Mouse (Mus musculus) MEL (cell line): Measurements from ENCODE around the gene Tmed8.

Experiments
- CTCF ChIP-seq, 3 experiments: IDR thresholded peaks in 2 of 3; conservative IDR thresholded peaks in 1 of 3; 2 replicates each; pipeline ENCODE4 v1.5.1; 2011 to 2012; ENCODE audit warnings: low read length in 3 of 3, low read depth in 2 of 3, mild to moderate bottlenecking in 2 of 3, improper control_type of control experiment in 1 of 3, inconsistent platforms in 1 of 3, mixed read lengths in 1 of 3, moderate library complexity in 1 of 3; ENCODE audit not compliant: control insufficient read depth in 1 of 3, insufficient read depth in 1 of 3, poor library complexity in 1 of 3, severe bottlenecking in 1 of 3
- EP300 ChIP-seq, 2 experiments: IDR thresholded peaks; 2 replicates each; pipeline ENCODE4 v1.6.1; 2011; ENCODE audit warnings: improper control_type of control experiment in 2 of 2, low read length in 2 of 2, low read depth in 1 of 2, mild to moderate bottlenecking in 1 of 2
- ETS1 ChIP-seq: IDR thresholded peaks from 2 replicates; pipeline ENCODE4 v1.6.1; 2012; ENCODE audit warnings: low read depth, mild to moderate bottlenecking, inconsistent platforms, low read length, improper control_type of control experiment, moderate library complexity
- MAX ChIP-seq: IDR thresholded peaks from 2 replicates; pipeline ENCODE4 v1.6.1; 2011; ENCODE audit warnings: low read length, improper control_type of control experiment
- MYC ChIP-seq: IDR thresholded peaks from 2 replicates; pipeline ENCODE4 v1.6.1; 2011; ENCODE audit warnings: low read depth, mild to moderate bottlenecking, low read length, improper control_type of control experiment, moderate library complexity
- NRF1 ChIP-seq: IDR thresholded peaks from 2 replicates; pipeline ENCODE4 v1.6.1; 2014; ENCODE audit warnings: low read depth, mild to moderate bottlenecking, inconsistent platforms, low read length, improper control_type of control experiment, moderate library complexity; ENCODE audit not compliant: poor library complexity, insufficient read depth, severe bottlenecking
- TCF12 ChIP-seq: IDR thresholded peaks from 2 replicates; pipeline ENCODE4 v1.6.1; 2014; ENCODE audit warnings: low read depth, mild to moderate bottlenecking, inconsistent platforms, low read length, improper control_type of control experiment, moderate library complexity

GRCm38 (mm10) chr12:87131619-87132018 lies 68.6 kb downstream of the Tmed8 start:
- no peak for TF ChIP-seq ETS1
- no peak for TF ChIP-seq TCF12
- no peak for TF ChIP-seq MYC
- peak; percentile 52 to 70 (median 54) for TF ChIP-seq CTCF (IDR thresholded peaks at IDR 0.05 in 2 of 3, conservative IDR thresholded peaks at IDR 0.05 in 1 of 3; ENCODE audit: control insufficient read depth in 1 of 3, insufficient read depth in 1 of 3, low read depth in 2 of 3, low read length in 3 of 3, poor library complexity in 1 of 3, severe bottlenecking in 1 of 3)
- TF ChIP-seq MAX, result no peak
- no peak for TF ChIP-seq NRF1
- TF ChIP-seq EP300 (IDR thresholded peaks at IDR 0.05; ENCODE audit: low read depth in 1 of 2, low read length in 2 of 2), result no peak
